Mouse (Mus musculus) heart, postnatal 0 days (tissue): ENCODE measurements around the gene Phf21a. TPM values are rescaled to one million over a fixed set of nuclear protein-coding genes. Genes with fewer than 3 reads are reported as not detected.
"Not testable (repeated sequence)": the region's sequence is repeated elsewhere in the genome, so short reads cannot be mapped to it uniquely, and the experiment has no call there.

Experiments used
- ATAC-seq: fragments of 200-750 bp; cut with Nextera tagmentation; 2 replicates; pipeline ENCODE4 v1.8.0; 2017; ENCODE audit warnings: low read depth, moderate number of reproducible peaks, moderate library complexity; ENCODE audit not compliant: insufficient read depth
- DNase-seq: peaks from one replicate; pipeline ENCODE4 v3.0.0-alpha.2; 2016; ENCODE audit warnings: low spot score
- H3K27ac ChIP-seq: fragments of 300-500 bp; sonication (generic); 2 replicates; pipeline ENCODE4 v1.5.1; 2014; ENCODE audit warnings: low read depth, mild to moderate bottlenecking
- H3K27me3 ChIP-seq: fragments of 300-500 bp; sonication (generic); 2 replicates; pipeline ENCODE4 v1.6.1; 2014; ENCODE audit warnings: low read length, mixed read lengths; ENCODE audit not compliant: control insufficient read depth, insufficient read depth
- H3K36me3 ChIP-seq: fragments of 300-500 bp; sonication (generic); replicated peaks from 2 replicates; pipeline ENCODE4 v1.6.1; 2014; ENCODE audit warnings: low read length, mixed read lengths; ENCODE audit not compliant: control insufficient read depth, insufficient read depth
- H3K4me1 ChIP-seq: fragments of 300-500 bp; sonication (generic); 2 replicates; pipeline ENCODE4 v1.6.1; 2014; ENCODE audit warnings: antibody characterized with exemption; ENCODE audit not compliant: control insufficient read depth, insufficient read depth
- H3K4me2 ChIP-seq: fragments of 300-500 bp; sonication (generic); 2 replicates; pipeline ENCODE4 v1.6.1; 2014; ENCODE audit warnings: low read depth, mild to moderate bottlenecking, low read length, moderate library complexity
- H3K4me3 ChIP-seq: fragments of 300-500 bp; sonication (generic); 2 replicates; pipeline ENCODE4 v1.5.1; 2014; ENCODE audit warnings: low read depth, low read length
- H3K9ac ChIP-seq: fragments of 300-500 bp; sonication (generic); replicated peaks from 2 replicates; pipeline ENCODE4 v1.6.1; 2014; ENCODE audit warnings: low read depth, low read length, mixed read lengths
- H3K9me3 ChIP-seq: fragments of 300-500 bp; sonication (generic); replicated peaks from 2 replicates; pipeline ENCODE4 v1.6.1; 2016; ENCODE audit warnings: low read length; ENCODE audit not compliant: control insufficient read depth
- CTCF ChIP-seq: IDR thresholded peaks from 2 replicates; pipeline ENCODE4 v1.5.1; 2016; ENCODE audit warnings: antibody characterized with exemption, control low read depth, low read depth
- EP300 ChIP-seq: IDR thresholded peaks from 2 replicates; pipeline ENCODE4 v1.6.1; 2016; ENCODE audit warnings: antibody characterized with exemption, low read depth
- WGBS: fragments of 180-500 bp; shearing (Covaris S2); extraction: QIAGEN DNeasy Blood & Tissue Kit; methylation state at CpG from one replicate; pipeline ENCODE4 v1.1.7; 2014; 5-methylcytosine and 5-hydroxymethylcytosine counted together
- polyA plus RNA-seq: library from polyadenylated mRNA; unstranded; fragments of >200 nt; fragmentation: Nextera tagmentation; extraction: Ambion mirVana; gene quantifications from 2 replicates; pipeline ENCODE4 v1.2.1, GENCODE M21; 2015
- total RNA-seq: library from RNA; depleted of rRNA; stranded (reverse); fragments of >200 nt; gene quantifications from 2 replicates; pipeline ENCODE4 v1.2.3, GENCODE M21; 2014; ENCODE audit warnings: low replicate concordance

Gene Phf21a
- total and polyA plus RNA-seq, 2 experiments from 2014 or later, result 9.9 to 41.0 TPM

DNA sequence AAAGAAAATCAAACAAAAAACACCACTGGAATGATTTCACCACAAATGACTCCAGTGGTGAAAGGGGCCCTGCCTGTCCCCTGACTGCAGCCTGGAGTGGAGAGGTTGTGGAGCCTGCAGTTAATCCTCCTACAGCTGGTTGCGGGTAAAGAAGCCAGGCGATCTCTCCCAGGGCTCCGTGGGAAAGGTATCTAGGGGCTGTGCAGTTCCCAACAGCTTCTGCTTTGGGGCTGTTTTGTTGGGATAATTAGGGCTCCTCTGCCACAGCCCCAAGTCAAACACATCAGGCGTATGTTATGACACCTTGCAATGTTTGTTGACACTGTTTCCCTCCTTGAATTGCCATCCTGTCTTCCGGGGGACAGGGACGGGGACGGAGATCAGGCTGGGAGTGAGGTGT lies 47.5 kb downstream of the Phf21a start:
- TF ChIP-seq EP300 (no peak), CTCF (no peak)
- Histone ChIP-seq H3K4me2 (peak overlapping the region; percentile 57), H3K9me3 (no peaks in the 10 kb centered on the region), H3K4me3 (peak overlapping the region; percentile 31; the same call in 1 of the 2 replicates), H3K27ac (no peak overlapping the region), H3K27me3 (no peaks in the 10 kb centered on the region), H3K36me3 (no peaks in the 10 kb centered on the region), H3K9ac (no peak overlapping the region), H3K4me1 (peaks cover 8% of the 10 kb centered on the region; the same call in 1 of the 2 replicates)
- DNase-seq (no peak), ATAC-seq (no peak)
- WGBS, result 18% methylated on average over 7 of the region's 7 CpGs

DNA sequence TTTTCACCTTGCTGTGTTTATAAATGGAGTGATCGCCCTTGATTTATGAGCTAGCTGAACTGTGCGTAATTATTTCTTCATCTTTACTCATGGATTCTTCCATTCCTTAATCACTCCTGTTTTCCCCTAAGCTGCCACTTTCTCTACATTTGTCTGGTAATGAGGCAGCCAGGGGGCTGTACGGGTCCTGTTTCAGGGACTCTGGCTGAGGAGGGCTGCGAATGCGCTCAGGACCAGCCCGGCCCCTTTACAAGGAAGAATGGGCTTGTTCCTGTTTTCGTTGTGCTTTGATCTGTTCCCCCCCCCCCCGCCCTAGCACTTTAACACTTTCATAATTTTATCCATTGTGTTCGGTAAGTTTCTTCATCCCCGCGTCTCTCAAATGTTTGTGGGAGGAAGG lies 48.2 kb downstream of the Phf21a start:
- WGBS, result 21% methylated on average over 11 of the region's 11 CpGs
- Histone ChIP-seq H3K4me3 (peak overlapping the region; percentile 31), H3K27me3 (no peaks in the 10 kb centered on the region), H3K4me2 (peak overlapping the region; percentile 57), H3K9me3 (no peaks in the 10 kb centered on the region), H3K4me1 (peaks cover 8% of the 10 kb centered on the region; the same call in 1 of the 2 replicates), H3K36me3 (no peaks in the 10 kb centered on the region), H3K9ac (no peak overlapping the region; the same call in 1 of the 2 replicates), H3K27ac (no peak overlapping the region)
- TF ChIP-seq EP300, result no peak
- TF ChIP-seq CTCF, result no peak
- ATAC-seq, result no peak
- DNase-seq, result no peak

DNA sequence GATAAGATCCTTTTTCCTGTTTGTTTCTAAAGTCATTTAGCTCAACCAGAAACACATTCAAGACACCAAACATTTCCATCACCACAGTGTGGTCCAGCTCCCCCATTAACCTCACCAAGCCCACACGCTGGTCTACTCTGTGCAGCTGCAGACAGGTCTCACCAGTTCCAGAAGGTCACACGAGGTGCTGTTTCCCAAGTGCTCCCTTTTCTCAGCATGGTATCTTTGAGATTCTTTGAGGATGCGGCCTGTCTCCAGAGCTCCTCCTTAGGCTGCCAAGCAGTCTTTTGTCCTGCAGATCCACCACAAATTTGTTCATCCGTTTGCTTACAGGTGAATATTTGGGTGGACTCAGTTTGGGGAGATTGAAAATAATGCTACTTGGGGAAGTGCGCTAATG lies 51.0 kb downstream of the Phf21a start:
- TF ChIP-seq CTCF (no peak), EP300 (no peak)
- no peaks in the 10 kb centered on the region for H3K36me3 ChIP-seq
- no peak for DNase-seq
- H3K27ac ChIP-seq, result no peak overlapping the region
- peaks cover 7% of the 10 kb centered on the region; the same call in 1 of the 2 replicates for H3K4me1 ChIP-seq
- H3K9ac ChIP-seq, result no peak overlapping the region
- no peak overlapping the region for H3K4me2 ChIP-seq
- H3K27me3 ChIP-seq, result no peaks in the 10 kb centered on the region
- no peak overlapping the region for H3K4me3 ChIP-seq
- 55% methylated on average over 5 of the region's 5 CpGs for WGBS
- ATAC-seq, result no peak
- no peaks in the 10 kb centered on the region for H3K9me3 ChIP-seq

DNA sequence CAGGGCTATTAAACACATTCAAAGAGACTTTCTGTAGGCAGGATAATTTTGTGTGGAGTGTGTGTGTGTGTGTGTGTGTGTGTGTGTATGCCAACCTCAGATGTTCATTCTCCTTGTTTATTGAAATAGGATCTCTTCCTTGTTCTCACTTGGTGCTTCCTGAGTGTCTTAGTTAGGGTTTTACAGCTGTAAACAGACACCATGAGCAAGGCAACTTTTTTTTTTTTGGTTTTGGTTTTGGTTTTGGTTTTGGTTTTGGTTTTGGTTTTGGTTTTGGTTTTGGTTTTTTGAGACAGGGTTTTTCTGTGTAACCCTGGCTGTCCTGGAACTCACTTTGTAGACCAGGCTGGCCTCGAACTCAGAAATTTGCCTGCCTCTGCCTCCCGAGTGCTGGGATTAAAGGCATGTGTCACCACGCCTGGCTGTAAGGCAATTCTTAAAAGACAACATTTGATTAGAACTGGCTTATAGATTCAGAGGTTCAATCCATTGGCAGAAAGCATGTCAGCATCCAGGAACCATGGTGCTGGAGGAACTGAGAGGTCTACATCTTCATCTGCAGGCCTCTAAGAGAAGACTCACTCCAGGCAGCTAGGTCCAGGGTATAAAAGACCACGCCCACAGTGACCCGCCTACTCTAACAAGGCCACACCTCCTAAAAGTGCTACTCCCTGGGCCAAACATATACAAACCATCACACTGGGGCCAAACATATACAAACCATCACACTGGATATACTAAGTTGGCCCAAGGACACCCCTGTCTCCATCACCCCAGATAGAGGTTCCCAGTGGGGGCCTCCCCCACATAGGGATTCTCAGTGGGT lies 55.2 kb downstream of the Phf21a start:
- ATAC-seq, H3K4me1 ChIP-seq: not testable (repeated sequence)
- 74% methylated on average over 5 of the region's 5 CpGs for WGBS

DNA sequence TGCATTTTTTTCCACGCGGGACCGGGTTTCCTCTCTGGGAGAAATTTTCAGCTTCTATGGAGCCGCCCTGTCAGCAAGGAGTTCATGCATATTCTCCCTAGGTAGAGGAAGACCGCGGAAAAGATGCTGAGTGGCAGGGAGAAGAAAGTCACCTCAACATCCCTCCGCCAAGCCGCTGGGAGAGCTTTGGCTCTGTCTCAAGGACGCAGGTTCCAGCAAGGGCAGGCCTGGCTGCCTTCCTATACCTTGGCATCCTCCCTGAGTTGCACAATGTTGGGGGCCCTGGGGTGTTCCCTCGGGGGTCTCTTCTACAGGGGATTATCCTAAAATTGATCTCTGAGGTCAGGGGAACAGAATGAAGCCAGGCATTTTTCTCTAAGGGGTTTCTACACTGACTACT lies 71.4 kb downstream of the Phf21a start:
- H3K9me3 ChIP-seq, result no peaks in the 10 kb centered on the region
- ATAC-seq, result no peak
- DNase-seq, result no peak
- no peak overlapping the region for H3K4me2 ChIP-seq
- no peak overlapping the region for H3K9ac ChIP-seq
- H3K27me3 ChIP-seq, result no peaks in the 10 kb centered on the region
- no peaks in the 10 kb centered on the region for H3K36me3 ChIP-seq
- 52% methylated on average over 10 of the region's 10 CpGs for WGBS
- H3K4me1 ChIP-seq, result no peaks in the 10 kb centered on the region
- no peak for TF ChIP-seq EP300
- no peak for TF ChIP-seq CTCF
- H3K27ac ChIP-seq, result no peak overlapping the region
- H3K4me3 ChIP-seq, result no peak overlapping the region

More for the DNA sequence above, 55.2 kb downstream of the Phf21a start:
- DNase-seq, H3K4me2 ChIP-seq, H3K9me3 ChIP-seq, H3K27ac ChIP-seq, H3K9ac ChIP-seq, H3K27me3 ChIP-seq, H3K36me3 ChIP-seq, H3K4me3 ChIP-seq: not testable (repeated sequence)

DNA sequence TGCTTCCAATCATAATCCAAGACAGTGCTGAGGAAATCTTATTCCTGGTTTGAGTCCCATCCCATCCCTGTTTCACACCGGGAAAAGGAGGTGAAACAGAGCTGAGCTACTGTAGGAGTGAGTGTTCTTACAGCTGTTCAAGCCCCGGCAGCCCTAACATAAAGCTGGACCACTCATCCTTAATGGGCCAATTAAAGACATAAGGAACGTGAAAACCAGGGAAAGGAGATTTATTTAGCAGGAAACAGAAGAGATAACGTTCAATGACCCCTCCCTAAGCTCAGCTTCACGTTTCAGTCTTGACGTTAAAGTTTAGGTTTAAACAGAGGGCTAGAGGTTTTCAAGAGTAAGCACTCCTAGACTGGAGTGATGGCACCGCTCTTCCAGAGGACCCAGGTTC lies 74.0 kb downstream of the Phf21a start:
- no peaks in the 10 kb centered on the region for H3K4me1 ChIP-seq
- H3K9ac ChIP-seq, result no peak overlapping the region
- no peaks in the 10 kb centered on the region for H3K27me3 ChIP-seq
- no peaks in the 10 kb centered on the region for H3K36me3 ChIP-seq
- DNase-seq (no peak), ATAC-seq (no peak)
- no peak overlapping the region for H3K27ac ChIP-seq
- H3K9me3 ChIP-seq, result no peaks in the 10 kb centered on the region
- no peak overlapping the region for H3K4me3 ChIP-seq
- 49% methylated on average over 7 of the region's 7 CpGs for WGBS
- H3K4me2 ChIP-seq, result no peak overlapping the region
- no peak for TF ChIP-seq EP300
- no peak for TF ChIP-seq CTCF
